Mouse (Mus musculus) G1E-ER4 (cell line): ENCODE results near the gene Defa36. TPM values are rescaled to one million over a fixed set of nuclear protein-coding genes. Genes with fewer than 3 reads are reported as not detected.
"Not testable (repeated sequence)": the region's sequence is repeated elsewhere in the genome, so short reads cannot be mapped to it uniquely, and the experiment has no call there.

Experiments used
- GATA1 ChIP-seq: IDR thresholded peaks from one replicate; pipeline ENCODE4 v1.8.0; 2012; ENCODE audit warnings: low read length, inconsistent platforms
- polyA plus RNA-seq: library from polyadenylated mRNA; stranded (reverse); fragments of >175 nt; gene quantifications from 2 replicates; pipeline ENCODE4 v1.2.3, GENCODE M21; 2012

The Defa36 gene
- not detected in 2 replicates for polyA plus RNA-seq

GRCm38 (mm10) chr8:21427111-21427510 lies at the start of gene Defa36:
Defa36 (plus strand) TSS chr8:21427411.
- not testable (repeated sequence) for TF ChIP-seq GATA1

DNA sequence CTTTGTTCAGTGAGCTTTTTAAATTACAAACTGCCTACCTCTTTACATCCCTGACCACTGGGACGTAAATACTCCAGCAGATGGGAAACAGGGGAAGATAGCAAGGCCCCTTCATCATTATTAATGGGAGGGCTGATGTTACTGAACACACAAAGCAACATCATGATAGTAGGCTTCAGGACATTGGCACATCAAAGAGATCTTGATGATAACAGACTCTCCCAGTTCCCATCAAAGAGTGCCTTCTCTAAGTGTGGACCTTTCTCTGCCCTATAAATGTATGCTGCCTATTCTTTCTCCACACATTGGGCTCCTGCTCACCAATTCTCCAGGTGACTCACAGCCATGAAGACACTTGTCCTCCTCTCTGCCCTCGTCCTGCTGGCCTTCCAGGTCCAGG lies 49.0 kb upstream of the Defa36 start, which contains the start of gene Defa2:
Gene Defa2 (plus strand): TSS at position 301 of the 400 bp plus-strand sequence.
- TF ChIP-seq GATA1, result not testable (repeated sequence)

- not testable (repeated sequence) for TF ChIP-seq GATA1
Observed at GRCm38 (mm10) chr8:21391511-21391910, 35.7 kb upstream of the Defa36 start, which contains the start of gene Defa33. Defa33 (plus strand) TSS chr8:21391811.

- not testable (repeated sequence) for TF ChIP-seq GATA1
Observed at GRCm38 (mm10) chr8:21456460-21456859, 29.2 kb downstream of the Defa36 start, which contains the start of gene Gm7849. Gm7849 (minus strand) TSS chr8:21456560.

Other genes with a start within 250 kb of the Defa36 start
- not detected in 2 replicates for gene Defa31, start 235.8 kb upstream of the Defa36 start, polyA plus RNA-seq
- gene Gm15293, start 225.8 kb upstream of the Defa36 start, polyA plus RNA-seq, result not detected in 2 replicates
- not detected in 2 replicates for gene Gm15292, start 177.7 kb upstream of the Defa36 start, polyA plus RNA-seq
- not detected in 2 replicates for gene Defa27, start 111.9 kb upstream of the Defa36 start, polyA plus RNA-seq
- gene Defa29, start 100.4 kb upstream of the Defa36 start, polyA plus RNA-seq, result not detected in 2 replicates
- not detected in 2 replicates for gene Defa2, start 48.9 kb upstream of the Defa36 start, polyA plus RNA-seq
- gene Defa33, start 35.6 kb upstream of the Defa36 start, polyA plus RNA-seq, result not detected in 2 replicates
- not detected in 2 replicates for gene Gm7849, start 29.1 kb downstream of the Defa36 start, polyA plus RNA-seq
- gene Defa20, start 81.8 kb downstream of the Defa36 start, polyA plus RNA-seq, result not detected in 2 replicates
- gene Defa32, start 101.6 kb downstream of the Defa36 start, polyA plus RNA-seq, result not detected in 2 replicates
- gene Defa37, start 138.0 kb downstream of the Defa36 start, polyA plus RNA-seq, result not detected in 2 replicates
- gene Defa28, start 155.6 kb downstream of the Defa36 start, polyA plus RNA-seq, result not detected in 2 replicates
- not detected in 2 replicates for gene Gm7861, start 167.1 kb downstream of the Defa36 start, polyA plus RNA-seq
- gene Defa26, start 190.8 kb downstream of the Defa36 start, polyA plus RNA-seq, result not detected in 2 replicates
- gene Defa17, start 228.4 kb downstream of the Defa36 start, polyA plus RNA-seq, result not detected in 2 replicates
- gene Defa34, start 238.4 kb downstream of the Defa36 start, polyA plus RNA-seq, result not detected in 2 replicates